In the genomic region with DNA sequence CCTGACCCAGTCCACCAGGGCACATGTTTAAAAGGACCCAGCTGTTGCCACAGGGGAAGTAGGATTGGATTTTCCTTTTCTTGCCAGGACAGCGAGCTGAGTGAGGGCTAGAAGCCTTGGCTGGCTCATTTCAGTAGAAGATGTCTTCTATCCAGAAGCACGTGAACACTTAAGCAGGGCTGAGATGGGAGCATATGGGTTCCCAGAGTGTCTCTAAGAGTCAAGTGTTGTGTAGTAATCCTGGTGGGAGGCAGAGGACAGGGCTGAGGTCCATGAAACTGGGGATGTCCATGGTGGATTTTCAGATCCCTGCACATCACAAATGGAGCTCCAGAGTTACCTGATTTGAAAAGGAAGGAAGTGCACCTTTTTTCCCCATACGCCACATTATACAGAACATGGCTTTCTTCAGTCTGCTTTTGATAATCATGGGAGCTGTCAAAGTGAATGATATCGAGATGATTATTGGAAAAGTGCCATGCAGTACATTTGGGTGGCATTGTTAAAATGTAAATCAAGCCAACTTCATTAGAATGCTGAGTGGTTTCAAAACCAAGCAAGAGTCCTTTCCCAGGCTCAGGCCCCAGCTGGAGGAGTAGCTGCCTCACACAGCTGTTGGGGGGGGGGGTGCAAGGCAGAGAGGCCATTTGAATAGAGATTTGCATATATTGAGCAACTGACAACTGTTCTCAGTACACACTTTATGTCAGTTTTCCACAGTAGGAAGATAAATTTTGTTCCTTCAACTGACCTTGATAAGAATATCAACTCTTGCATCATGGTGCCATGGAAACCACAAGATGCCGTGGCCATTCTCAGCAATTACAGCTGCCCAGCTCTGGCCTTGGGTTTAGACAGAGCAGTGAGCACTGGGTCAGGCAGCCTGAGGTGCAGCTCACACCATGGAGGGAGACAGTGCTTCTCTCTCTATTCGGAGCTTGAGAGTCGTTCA, we compare ENCODE assay signal across 11 mouse cellular contexts.
DNase-seq lines count a peak whose midpoint lies in the region; ATAC-seq lines count a peak whose summit lies in the region.
"Had no signal": no experiment of that assay in that cellular context is flagged by ENCODE, and none has a peak within 500 bp of the region (broad histone marks: within the 10 kb centered on the region; RNA-seq: fewer than 3 reads in every experiment).

No protein-coding gene starts in this region.

- no peak overlapping the region for H3K4me2 ChIP-seq in heart, embryonic 11.5 days
- no peak overlapping the region for H3K4me2 ChIP-seq in midbrain, embryonic 12.5 days (replicated peaks)
- H3K4me2 ChIP-seq in forebrain, embryonic 15.5 days (replicated peaks): no peak overlapping the region
- H3K4me2 ChIP-seq in neural tube, embryonic 13.5 days: no peak overlapping the region
- H3K4me2 ChIP-seq: hindbrain, embryonic 15.5 days; limb, embryonic 15.5 days had no signal

- H3K27ac ChIP-seq in heart, embryonic 11.5 days (ENCODE audit: low read depth, low read length): no peak overlapping the region
- H3K27ac ChIP-seq in midbrain, embryonic 12.5 days (replicated peaks): no peak overlapping the region
- H3K27ac ChIP-seq in midbrain, embryonic 10.5 days (replicated peaks): no peak overlapping the region; the same call in 1 of the 2 replicates
- peak overlapping the region; percentile 73 for H3K27ac ChIP-seq in forebrain, embryonic 15.5 days (replicated peaks)
- no peak overlapping the region for H3K27ac ChIP-seq in neural tube, embryonic 13.5 days (replicated peaks)
- H3K27ac ChIP-seq: hindbrain, embryonic 15.5 days; limb, embryonic 15.5 days had no signal

- 77% methylated on average over 7 of the region's 7 CpGs for WGBS in heart, embryonic 11.5 days (ENCODE audit: insufficient replicate concordance)
- 74% methylated on average over 7 of the region's 7 CpGs for WGBS in midbrain, embryonic 12.5 days
- WGBS in midbrain, embryonic 10.5 days: 84% methylated on average over 7 of the region's 7 CpGs
- WGBS in forebrain, embryonic 15.5 days: 60% methylated on average over 7 of the region's 7 CpGs
- WGBS in neural tube, embryonic 13.5 days: 61% methylated on average over 7 of the region's 7 CpGs

- H3K4me1 ChIP-seq in heart, embryonic 11.5 days (ENCODE audit: control insufficient read depth, insufficient read depth, low read length): no peaks in the 10 kb centered on the region
- H3K4me1 ChIP-seq in midbrain, embryonic 12.5 days: peaks cover 3% of the 10 kb centered on the region; the same call in 1 of the 2 replicates
- no peaks in the 10 kb centered on the region for H3K4me1 ChIP-seq in midbrain, embryonic 10.5 days
- no peaks in the 10 kb centered on the region for H3K4me1 ChIP-seq in forebrain, embryonic 15.5 days
- peaks cover 7% of the 10 kb centered on the region; the same call in 1 of the 2 replicates for H3K4me1 ChIP-seq in neural tube, embryonic 13.5 days (replicated peaks)
- H3K4me1 ChIP-seq: limb, embryonic 15.5 days had no signal

- no peak overlapping the region for H3K9ac ChIP-seq in heart, embryonic 11.5 days (ENCODE audit: low read depth, low read length)
- H3K9ac ChIP-seq in midbrain, embryonic 12.5 days (replicated peaks): no peak overlapping the region
- H3K9ac ChIP-seq in forebrain, embryonic 15.5 days (replicated peaks): no peak overlapping the region
- no peak overlapping the region for H3K9ac ChIP-seq in neural tube, embryonic 13.5 days
- H3K9ac ChIP-seq: hindbrain, embryonic 15.5 days; limb, embryonic 15.5 days had no signal

- no peaks in the 10 kb centered on the region for H3K9me3 ChIP-seq in heart, embryonic 11.5 days (replicated peaks; ENCODE audit: control insufficient read depth, low read length)
- H3K9me3 ChIP-seq in midbrain, embryonic 12.5 days: no peaks in the 10 kb centered on the region
- no peaks in the 10 kb centered on the region for H3K9me3 ChIP-seq in midbrain, embryonic 10.5 days (replicated peaks)
- H3K9me3 ChIP-seq in forebrain, embryonic 15.5 days: no peaks in the 10 kb centered on the region
- H3K9me3 ChIP-seq in neural tube, embryonic 13.5 days: no peaks in the 10 kb centered on the region
- H3K9me3 ChIP-seq: hindbrain, embryonic 15.5 days; limb, embryonic 15.5 days had no signal

- ATAC-seq in heart, embryonic 11.5 days (replicated peaks; ENCODE audit: insufficient number of reproducible peaks, low FRiP score, low TSS enrichment): no peak
- ATAC-seq in midbrain, embryonic 12.5 days (ENCODE audit: low FRiP score, low read depth): peak; percentile 89
- peak; percentile 92 for ATAC-seq in forebrain, embryonic 15.5 days (replicated peaks)
- peak; percentile 67; the same call in 1 of the 2 replicates for ATAC-seq in neural tube, embryonic 13.5 days (ENCODE audit: low read depth)
- ATAC-seq: Patski had no signal

- peak; percentile 92 for DNase-seq in heart, adult 11 months
- no peak for DNase-seq in midbrain, embryonic 10.5 days (ENCODE audit: low spot score)
- DNase-seq in thymus, postnatal 10 days (ENCODE audit: low spot score in 2 of 2): no peak
- no peak for DNase-seq in spleen, postnatal 36 days (ENCODE audit: low spot score in 2 of 2)

- no peak overlapping the region for H3K4me3 ChIP-seq in heart, embryonic 11.5 days (ENCODE audit: low read depth, low read length)
- no peak overlapping the region for H3K4me3 ChIP-seq in midbrain, embryonic 12.5 days
- H3K4me3 ChIP-seq in midbrain, embryonic 10.5 days: no peak overlapping the region
- no peak overlapping the region for H3K4me3 ChIP-seq in forebrain, embryonic 15.5 days
- no peak overlapping the region for H3K4me3 ChIP-seq in neural tube, embryonic 13.5 days
- H3K4me3 ChIP-seq: hindbrain, embryonic 15.5 days; limb, embryonic 15.5 days had no signal

- no peaks in the 10 kb centered on the region for H3K36me3 ChIP-seq in heart, embryonic 11.5 days (ENCODE audit: control insufficient read depth, insufficient read depth, low read length)
- H3K36me3 ChIP-seq in midbrain, embryonic 12.5 days: no peaks in the 10 kb centered on the region
- H3K36me3 ChIP-seq in midbrain, embryonic 10.5 days: no peaks in the 10 kb centered on the region
- no peaks in the 10 kb centered on the region for H3K36me3 ChIP-seq in forebrain, embryonic 15.5 days
- no peaks in the 10 kb centered on the region for H3K36me3 ChIP-seq in neural tube, embryonic 13.5 days
- H3K36me3 ChIP-seq: hindbrain, embryonic 15.5 days; limb, embryonic 15.5 days had no signal

- no peaks in the 10 kb centered on the region; the same call in 1 of the 2 replicates for H3K27me3 ChIP-seq in heart, embryonic 11.5 days (ENCODE audit: control insufficient read depth, insufficient read depth, low read length)
- H3K27me3 ChIP-seq in midbrain, embryonic 12.5 days: no peaks in the 10 kb centered on the region
- H3K27me3 ChIP-seq in midbrain, embryonic 10.5 days (ENCODE audit: low read depth, poor library complexity, severe bottlenecking): no peaks in the 10 kb centered on the region
- H3K27me3 ChIP-seq in forebrain, embryonic 15.5 days: no peaks in the 10 kb centered on the region
- no peaks in the 10 kb centered on the region for H3K27me3 ChIP-seq in neural tube, embryonic 13.5 days
- H3K27me3 ChIP-seq: hindbrain, embryonic 15.5 days; limb, embryonic 15.5 days had no signal
